Mouse (Mus musculus) lung, embryonic 14.5 days (tissue): Measurements from ENCODE around the gene Ddx3y. TPM values are rescaled to one million over a fixed set of nuclear protein-coding genes. Genes with fewer than 3 reads are reported as not detected.

Experiments
- ATAC-seq: fragments of 200-750 bp; cut with Nextera tagmentation; 2 replicates; pipeline ENCODE4 v1.8.0; 2017; ENCODE audit warnings: mild to moderate bottlenecking, moderate TSS enrichment, moderate library complexity; ENCODE audit not compliant: insufficient read depth
- DNase-seq: peaks from one replicate; pipeline ENCODE4 v3.0.0-alpha.2; 2015
- H3K27ac ChIP-seq: fragments of 300-500 bp; sonication (generic); 2 replicates; pipeline ENCODE4 v1.5.1; 2014; ENCODE audit warnings: low read depth, mild to moderate bottlenecking, moderate library complexity
- H3K27me3 ChIP-seq: fragments of 300-500 bp; sonication (generic); 2 replicates; pipeline ENCODE4 v1.6.1; 2014; ENCODE audit warnings: low read length, control low read depth; ENCODE audit not compliant: insufficient read depth
- H3K36me3 ChIP-seq: fragments of 300-500 bp; sonication (generic); 2 replicates; pipeline ENCODE4 v1.6.1; 2014; ENCODE audit warnings: control low read depth; ENCODE audit not compliant: insufficient read depth
- H3K4me1 ChIP-seq: fragments of 300-500 bp; sonication (generic); 2 replicates; pipeline ENCODE4 v1.6.1; 2014; ENCODE audit warnings: antibody characterized with exemption, control low read depth; ENCODE audit not compliant: insufficient read depth
- H3K4me2 ChIP-seq: fragments of 300-500 bp; sonication (generic); 2 replicates; pipeline ENCODE4 v1.6.1; 2014; ENCODE audit warnings: mild to moderate bottlenecking
- H3K4me3 ChIP-seq: fragments of 300-500 bp; sonication (generic); 2 replicates; pipeline ENCODE4 v1.5.1; 2014; ENCODE audit warnings: low read depth, low read length
- H3K9ac ChIP-seq: fragments of 300-500 bp; sonication (generic); 2 replicates; pipeline ENCODE4 v1.6.1; 2014
- H3K9me3 ChIP-seq: fragments of 300-500 bp; sonication (generic); 2 replicates; pipeline ENCODE4 v1.6.1; 2016; ENCODE audit warnings: low read depth, low read length, control low read depth
- CTCF ChIP-seq: IDR thresholded peaks from 2 replicates; pipeline ENCODE4 v1.5.1; 2016; ENCODE audit warnings: antibody characterized with exemption, low read depth
- WGBS: fragments of 180-500 bp; shearing (Covaris S2); extraction: QIAGEN DNeasy Blood & Tissue Kit; methylation state at CpG from one replicate; pipeline ENCODE4 v1.1.7; 2014; 5-methylcytosine and 5-hydroxymethylcytosine counted together
- polyA plus RNA-seq: library from polyadenylated mRNA; unstranded; fragments of >200 nt; fragmentation: Nextera tagmentation; extraction: Ambion mirVana; gene quantifications from 2 replicates; pipeline ENCODE4 v1.2.1, GENCODE M21; 2014

Gene Ddx3y
- 37.8 TPM in 1 of 2 replicates, not detected in the other for polyA plus RNA-seq

GRCm38 (mm10) chrY:1286171-1286795 lies at the start of gene Ddx3y:
TSS of gene Ddx3y (minus strand) at chrY:1286629.
- H3K4me3 ChIP-seq: peak within 1 kb of the TSS; percentile 41

GRCm38 (mm10) chrY:1293708-1294107 lies 7.3 kb upstream of the Ddx3y start:
- ATAC-seq (no peak), DNase-seq (no peak)
- H3K4me1 ChIP-seq: no peaks in the 10 kb centered on the region
- no peaks in the 10 kb centered on the region for H3K9me3 ChIP-seq
- no peak overlapping the region for H3K9ac ChIP-seq
- H3K36me3 ChIP-seq: no peaks in the 10 kb centered on the region
- no peak overlapping the region for H3K4me2 ChIP-seq
- no peak for TF ChIP-seq CTCF
- no peak overlapping the region for H3K27ac ChIP-seq
- no peaks in the 10 kb centered on the region for H3K27me3 ChIP-seq
- no peak overlapping the region for H3K4me3 ChIP-seq

More at GRCm38 (mm10) chrY:1286171-1286795, at the start of gene Ddx3y:
- peak; percentile 87 for DNase-seq
- H3K9me3 ChIP-seq: no peaks in the 10 kb centered on the region
- no peaks in the 10 kb centered on the region for H3K36me3 ChIP-seq
- peak within 1 kb of the TSS; percentile 41 for H3K9ac ChIP-seq
- H3K4me2 ChIP-seq: peak within 1 kb of the TSS; percentile 51; the same call in 1 of the 2 replicates
- no peaks in the 10 kb centered on the region for H3K4me1 ChIP-seq
- H3K27ac ChIP-seq: peak within 1 kb of the TSS; percentile 86
- no peaks in the 10 kb centered on the region for H3K27me3 ChIP-seq
- ATAC-seq: peak; percentile 91
- 1% methylated on average over 31 of the region's 31 CpGs for WGBS
- no peak for TF ChIP-seq CTCF

- TF ChIP-seq CTCF: no peak
- Histone ChIP-seq H3K9ac (peak overlapping the region; percentile 41), H3K4me3 (peak overlapping the region; percentile 41), H3K27me3 (no peaks in the 10 kb centered on the region), H3K9me3 (no peaks in the 10 kb centered on the region), H3K36me3 (no peaks in the 10 kb centered on the region), H3K27ac (peak overlapping the region; percentile 86), H3K4me1 (no peaks in the 10 kb centered on the region), H3K4me2 (peak overlapping the region; percentile 51; the same call in 1 of the 2 replicates)
- ATAC-seq (no peak), DNase-seq (peak; percentile 39)
- WGBS: 3% methylated on average over 9 of the region's 12 CpGs
Observed at GRCm38 (mm10) chrY:1285735-1286134, 694 bp downstream of the Ddx3y start.

GRCm38 (mm10) chrY:1246117-1246516 lies 40.3 kb downstream of the Ddx3y start:
- 54% methylated on average over 5 of the region's 6 CpGs for WGBS
- TF ChIP-seq CTCF: no peak
- no peaks in the 10 kb centered on the region for H3K9me3 ChIP-seq
- no peaks in the 10 kb centered on the region for H3K27me3 ChIP-seq
- no peak for DNase-seq
- peak overlapping the region; percentile 41; the same call in 1 of the 2 replicates for H3K4me3 ChIP-seq
- no peak overlapping the region for H3K27ac ChIP-seq
- H3K36me3 ChIP-seq: no peaks in the 10 kb centered on the region
- no peaks in the 10 kb centered on the region for H3K4me1 ChIP-seq
- no peak for ATAC-seq
- no peak overlapping the region for H3K9ac ChIP-seq
- peak overlapping the region; percentile 15; the same call in 1 of the 2 replicates for H3K4me2 ChIP-seq

GRCm38 (mm10) chrY:1245426-1245863 lies 41.0 kb downstream of the Ddx3y start, which contains the start of gene Uty:
TSS of gene Uty (minus strand) at chrY:1245759.
- no peak for TF ChIP-seq CTCF
- peak; percentile 96 for ATAC-seq
- WGBS: 0% methylated on average over 19 of the region's 21 CpGs
- Histone ChIP-seq H3K27me3 (no peaks in the 10 kb centered on the region), H3K36me3 (no peaks in the 10 kb centered on the region), H3K9me3 (no peaks in the 10 kb centered on the region), H3K4me2 (peak within 1 kb of the TSS; percentile 47), H3K27ac (peak within 1 kb of the TSS; percentile 70), H3K4me1 (no peaks in the 10 kb centered on the region), H3K4me3 (peak within 1 kb of the TSS; percentile 41), H3K9ac (peak within 1 kb of the TSS; percentile 59)
- peak; percentile 83 for DNase-seq

- Histone ChIP-seq H3K9ac (peak overlapping the region; percentile 59), H3K27me3 (no peaks in the 10 kb centered on the region), H3K27ac (peak overlapping the region; percentile 70; the same call in 1 of the 2 replicates), H3K9me3 (no peaks in the 10 kb centered on the region), H3K36me3 (no peaks in the 10 kb centered on the region), H3K4me3 (peak overlapping the region; percentile 41), H3K4me2 (peak overlapping the region; percentile 47), H3K4me1 (no peaks in the 10 kb centered on the region)
- ATAC-seq: no peak
- no peak for DNase-seq
- no peak for TF ChIP-seq CTCF
- WGBS: 1% methylated on average over 9 of the region's 9 CpGs
Observed at GRCm38 (mm10) chrY:1244940-1245339, 41.5 kb downstream of the Ddx3y start.

- Histone ChIP-seq H3K27me3 (no peaks in the 10 kb centered on the region), H3K9ac (peak overlapping the region; percentile 59; the same call in 1 of the 2 replicates), H3K4me2 (peak overlapping the region; percentile 47), H3K4me1 (no peaks in the 10 kb centered on the region), H3K9me3 (no peaks in the 10 kb centered on the region), H3K4me3 (peak overlapping the region; percentile 41), H3K36me3 (no peaks in the 10 kb centered on the region), H3K27ac (no peak overlapping the region)
- WGBS: 48% methylated on average over 5 of the region's 5 CpGs
- peak; percentile 0 for DNase-seq
- no peak for ATAC-seq
- TF ChIP-seq CTCF: no peak
Observed at GRCm38 (mm10) chrY:1244421-1244820, 42.0 kb downstream of the Ddx3y start.
